Mouse (Mus musculus) MEL (cell line): ENCODE results near the gene Gstp2. TPM values are rescaled to one million over a fixed set of nuclear protein-coding genes. Genes with fewer than 3 reads are reported as not detected.

Source experiments
- DNase-seq: peaks from one replicate; pipeline ENCODE4 v3.0.0; 2011; ENCODE audit warnings: low read depth, low spot score
- H3K27ac ChIP-seq: 2 replicates; pipeline ENCODE4 v1.5.1; 2012; ENCODE audit warnings: low read depth, mild to moderate bottlenecking, control low read depth, low read length, moderate library complexity; ENCODE audit not compliant: control insufficient read depth
- H3K27me3 ChIP-seq, 2 experiments: fragments of 150-350 bp in 1 of 2; sonication (generic) in 1 of 2; 2 replicates each; pipeline ENCODE4 v1.6.1; 2012; ENCODE audit warnings: low read length in 2 of 2, mild to moderate bottlenecking in 2 of 2, improper control_type of control experiment in 1 of 2, moderate library complexity in 1 of 2; ENCODE audit not compliant: insufficient read depth in 2 of 2, control insufficient read depth in 1 of 2
- H3K36me3 ChIP-seq, 2 experiments: 2 replicates each; pipeline ENCODE4 v1.6.1; 2012 to 2014; ENCODE audit warnings: low read length in 2 of 2, improper control_type of control experiment in 1 of 2, inconsistent platforms in 1 of 2, mild to moderate bottlenecking in 1 of 2; ENCODE audit not compliant: insufficient read depth in 2 of 2, control insufficient read depth in 1 of 2
- H3K4me1 ChIP-seq, 2 experiments: fragments of 150-350 bp in 1 of 2; sonication (generic) in 1 of 2; 2 replicates each; pipeline ENCODE4 v1.6.1; 2012; ENCODE audit warnings: low read length in 2 of 2, improper control_type of control experiment in 1 of 2, mild to moderate bottlenecking in 1 of 2; ENCODE audit not compliant: insufficient read depth in 2 of 2, control insufficient read depth in 1 of 2
- H3K4me3 ChIP-seq, 2 experiments: fragments of 150-350 bp in 1 of 2; sonication (generic) in 1 of 2; 2 replicates each; pipeline ENCODE4 v1.5.1; 2012; ENCODE audit warnings: low read depth in 2 of 2, low read length in 2 of 2, mild to moderate bottlenecking in 2 of 2, moderate library complexity in 2 of 2, control low read depth in 1 of 2, improper control_type of control experiment in 1 of 2; ENCODE audit not compliant: control insufficient read depth in 1 of 2, insufficient read depth in 1 of 2
- H3K79me2 ChIP-seq: 2 replicates; pipeline ENCODE4 v1.6.1; 2012; ENCODE audit warnings: mild to moderate bottlenecking, low read length, moderate library complexity; ENCODE audit not compliant: control insufficient read depth, poor library complexity, insufficient read depth
- H3K9ac ChIP-seq: 2 replicates; pipeline ENCODE4 v1.6.1; 2012; ENCODE audit warnings: low read depth, mild to moderate bottlenecking, control low read depth, low read length, moderate library complexity; ENCODE audit not compliant: control insufficient read depth, poor library complexity, severe bottlenecking
- H3K9me3 ChIP-seq: fragments of 150-350 bp; sonication (generic); replicated peaks from 2 replicates; pipeline ENCODE4 v1.6.1; 2012; ENCODE audit warnings: mild to moderate bottlenecking, low read length, improper control_type of control experiment, moderate library complexity; ENCODE audit not compliant: insufficient read depth
- CHD1 ChIP-seq: IDR thresholded peaks from 2 replicates; pipeline ENCODE4 v1.6.1; 2012; ENCODE audit warnings: low read depth, mild to moderate bottlenecking, inconsistent platforms, low read length, improper control_type of control experiment
- CTCF ChIP-seq, 3 experiments: IDR thresholded peaks in 2 of 3; conservative IDR thresholded peaks in 1 of 3; 2 replicates each; pipeline ENCODE4 v1.5.1; 2011 to 2012; ENCODE audit warnings: low read length in 3 of 3, low read depth in 2 of 3, mild to moderate bottlenecking in 2 of 3, improper control_type of control experiment in 1 of 3, inconsistent platforms in 1 of 3, mixed read lengths in 1 of 3, moderate library complexity in 1 of 3; ENCODE audit not compliant: control insufficient read depth in 1 of 3, insufficient read depth in 1 of 3, poor library complexity in 1 of 3, severe bottlenecking in 1 of 3
- ELF1 ChIP-seq: IDR thresholded peaks from 2 replicates; pipeline ENCODE4 v1.6.1; 2014; ENCODE audit warnings: low read depth, mild to moderate bottlenecking, inconsistent platforms, low read length, improper control_type of control experiment, moderate library complexity
- EP300 ChIP-seq, 2 experiments: IDR thresholded peaks; 2 replicates each; pipeline ENCODE4 v1.6.1; 2011; ENCODE audit warnings: improper control_type of control experiment in 2 of 2, low read length in 2 of 2, low read depth in 1 of 2, mild to moderate bottlenecking in 1 of 2
- ETS1 ChIP-seq: IDR thresholded peaks from 2 replicates; pipeline ENCODE4 v1.6.1; 2012; ENCODE audit warnings: low read depth, mild to moderate bottlenecking, inconsistent platforms, low read length, improper control_type of control experiment, moderate library complexity
- JUND ChIP-seq: IDR thresholded peaks from 2 replicates; pipeline ENCODE4 v1.6.1; 2011; ENCODE audit warnings: low read depth, mild to moderate bottlenecking, improper control_type of control experiment, low read length
- KAT2A ChIP-seq: conservative IDR thresholded peaks from 2 replicates; pipeline ENCODE4 v1.6.1; 2012; ENCODE audit warnings: low read depth, low read length, improper control_type of control experiment, inconsistent platforms
- MAFK ChIP-seq: IDR thresholded peaks from 2 replicates; pipeline ENCODE4 v1.6.1; 2011; ENCODE audit warnings: low read depth, mild to moderate bottlenecking, low read length, improper control_type of control experiment, borderline replicate concordance
- MAX ChIP-seq: IDR thresholded peaks from 2 replicates; pipeline ENCODE4 v1.6.1; 2011; ENCODE audit warnings: low read length, improper control_type of control experiment
- MAZ ChIP-seq: IDR thresholded peaks from 2 replicates; pipeline ENCODE4 v1.6.1; 2012; ENCODE audit warnings: low read depth, mild to moderate bottlenecking, inconsistent platforms, low read length, improper control_type of control experiment
- MEF2A ChIP-seq: IDR thresholded peaks from 2 replicates; pipeline ENCODE4 v1.6.1; 2014; ENCODE audit warnings: low read depth, mild to moderate bottlenecking, inconsistent platforms, low read length, improper control_type of control experiment; ENCODE audit not compliant: poor library complexity, insufficient replicate concordance, severe bottlenecking; ENCODE audit errors: extremely low read depth
- MXI1 ChIP-seq: IDR thresholded peaks from 2 replicates; pipeline ENCODE4 v1.6.1; 2011; ENCODE audit warnings: mild to moderate bottlenecking, low read depth, low read length, improper control_type of control experiment
- MYB ChIP-seq: IDR thresholded peaks from 2 replicates; pipeline ENCODE4 v1.6.1; 2011; ENCODE audit warnings: mild to moderate bottlenecking, low read depth, low read length, improper control_type of control experiment
- NELFE ChIP-seq: IDR thresholded peaks from 2 replicates; pipeline ENCODE4 v1.6.1; 2011; ENCODE audit warnings: low read depth, low read length, improper control_type of control experiment
- POLR2A ChIP-seq, 2 experiments: IDR thresholded peaks; 2 replicates each; pipeline ENCODE4 v1.6.1; 2011 to 2012; ENCODE audit warnings: low read length in 2 of 2, mild to moderate bottlenecking in 2 of 2, control low read depth in 1 of 2, improper control_type of control experiment in 1 of 2, low read depth in 1 of 2, moderate library complexity in 1 of 2; ENCODE audit not compliant: control insufficient read depth in 1 of 2, insufficient read depth in 1 of 2, poor library complexity in 1 of 2
- POLR2AphosphoS2 ChIP-seq: IDR thresholded peaks from 2 replicates; pipeline ENCODE4 v1.6.1; 2011; ENCODE audit warnings: low read length, improper control_type of control experiment
- RAD21 ChIP-seq: IDR thresholded peaks from 2 replicates; pipeline ENCODE4 v1.6.1; 2011; ENCODE audit warnings: mild to moderate bottlenecking, low read depth, low read length, improper control_type of control experiment
- SIN3A ChIP-seq: IDR thresholded peaks from 2 replicates; pipeline ENCODE4 v1.6.1; 2012; ENCODE audit warnings: low read length, improper control_type of control experiment, inconsistent platforms
- TBP ChIP-seq: IDR thresholded peaks from 2 replicates; pipeline ENCODE4 v1.8.0; 2011; ENCODE audit warnings: low read depth, low read length, improper control_type of control experiment
- TCF12 ChIP-seq: IDR thresholded peaks from 2 replicates; pipeline ENCODE4 v1.6.1; 2014; ENCODE audit warnings: low read depth, mild to moderate bottlenecking, inconsistent platforms, low read length, improper control_type of control experiment, moderate library complexity
- USF1 ChIP-seq: IDR thresholded peaks from 2 replicates; pipeline ENCODE4 v1.6.1; 2014; ENCODE audit warnings: low read depth, mild to moderate bottlenecking, inconsistent platforms, low read length, improper control_type of control experiment, moderate library complexity
- ZC3H11A ChIP-seq: IDR thresholded peaks from 2 replicates; pipeline ENCODE4 v1.6.1; 2012; ENCODE audit warnings: low read depth, mild to moderate bottlenecking, inconsistent platforms, low read length, improper control_type of control experiment
- ZMIZ1 ChIP-seq: IDR thresholded peaks from 2 replicates; pipeline ENCODE4 v1.6.1; 2012; ENCODE audit warnings: low read depth, mild to moderate bottlenecking, inconsistent platforms, low read length, improper control_type of control experiment, moderate library complexity
- polyA plus RNA-seq, 2 experiments: library from polyadenylated mRNA; stranded (reverse) in 1 of 2; unstranded in 1 of 2; fragments of >175 nt in 1 of 2; fragments of >200 nt in 1 of 2; gene quantifications; 2 replicates each; pipeline versions ENCODE4 v1.2.1 to v1.2.4; 2012; ENCODE audit warnings: low replicate concordance in 2 of 2, low read depth in 1 of 2; ENCODE audit not compliant: insufficient read length in 2 of 2, insufficient read depth in 1 of 2, missing spikeins in 1 of 2
- total RNA-seq: library from RNA; depleted of rRNA; stranded (reverse); fragments of 300-350 nt; gene quantifications from 2 replicates; pipeline ENCODE4 v1.2.3, GENCODE M21; 2012

Gene Gstp2
- total and polyA plus RNA-seq, 3 experiments: 0.65 to 7.4 TPM; not detected in 1

DNA sequence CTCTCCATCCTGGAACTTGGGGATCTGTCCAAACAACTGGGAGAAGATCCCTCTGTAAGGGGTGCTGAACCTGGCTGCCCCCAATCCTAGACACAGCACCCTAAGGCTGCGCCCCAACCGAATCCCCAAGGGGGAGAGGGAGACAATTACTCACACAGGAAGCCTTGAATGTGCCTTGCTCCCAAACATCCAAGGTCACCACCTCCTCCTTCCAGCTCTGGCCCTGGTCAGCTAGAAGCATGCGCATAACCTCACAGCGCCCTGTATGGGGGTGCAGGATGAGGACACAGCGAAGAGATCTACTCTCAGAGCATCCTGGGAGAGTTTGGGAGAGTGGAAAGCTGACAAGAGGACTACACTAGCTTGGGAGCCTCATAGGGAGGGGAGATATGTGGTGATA, 12.8 kb upstream of the Gstp2 start:
- no peaks in the 10 kb centered on the region for H3K79me2 ChIP-seq
- H3K27me3 ChIP-seq: peaks cover 0 to 3% of the 10 kb centered on the region in 2 experiments; a peak in 1 of 4 replicates
- no peak overlapping the region for H3K4me3 ChIP-seq
- no peak overlapping the region for H3K27ac ChIP-seq
- no peak overlapping the region for H3K9ac ChIP-seq
- H3K4me1 ChIP-seq: peaks cover 0 to 10% of the 10 kb centered on the region in 2 experiments; a peak in 2 of 4 replicates
- no peaks in the 10 kb centered on the region for H3K9me3 ChIP-seq
- peaks cover 0 to 2% of the 10 kb centered on the region in 2 experiments; a peak in 2 of 4 replicates for H3K36me3 ChIP-seq
- TF ChIP-seq ELF1 (no peak), NELFE (no peak), ZC3H11A (no peak), ZMIZ1 (no peak), CHD1 (no peak), MYB (no peak), USF1 (no peak), SIN3A (no peak)
- DNase-seq: no peak

DNA sequence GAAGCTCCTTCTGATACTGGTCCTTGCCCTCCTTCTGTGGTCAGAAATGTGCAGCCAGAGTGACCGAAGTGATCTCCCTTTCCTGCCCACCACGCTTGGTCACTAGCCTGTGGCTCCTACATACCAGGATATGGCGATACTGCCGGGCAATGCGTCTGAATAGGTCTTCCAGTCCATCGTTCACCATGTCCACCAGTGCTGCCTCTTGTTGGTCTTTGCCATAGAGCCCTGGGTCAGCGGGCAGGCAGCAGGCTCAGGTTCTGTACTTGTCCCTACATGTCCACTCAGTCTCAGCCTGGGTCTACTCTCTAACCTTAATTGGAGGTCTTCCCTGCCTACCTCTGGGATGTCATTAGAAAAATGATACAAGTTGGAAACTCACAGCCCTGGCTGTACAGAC, 12.1 kb upstream of the Gstp2 start:
- no peak for DNase-seq
- Histone ChIP-seq H3K27me3 (peaks cover 0 to 3% of the 10 kb centered on the region in 2 experiments; a peak in 1 of 4 replicates), H3K79me2 (no peaks in the 10 kb centered on the region), H3K4me1 (peaks cover 0 to 10% of the 10 kb centered on the region in 2 experiments; a peak in 2 of 4 replicates), H3K27ac (no peak overlapping the region), H3K36me3 (peaks cover 0 to 2% of the 10 kb centered on the region in 2 experiments; a peak in 2 of 4 replicates), H3K9me3 (no peaks in the 10 kb centered on the region)
- TF ChIP-seq CTCF (IDR thresholded peaks at IDR 0.05 in 2 of 3, conservative IDR thresholded peaks at IDR 0.05 in 1 of 3; ENCODE audit: control insufficient read depth in 1 of 3, insufficient read depth in 1 of 3, low read depth in 2 of 3, low read length in 3 of 3, poor library complexity in 1 of 3, severe bottlenecking in 1 of 3) (no peak), MAX (no peak), EP300 (IDR thresholded peaks at IDR 0.05; ENCODE audit: low read depth in 1 of 2, low read length in 2 of 2) (no peak), ETS1 (no peak), MXI1 (no peak), POLR2AphosphoS2 (no peak), ZMIZ1 (no peak), TBP (no peak), TCF12 (no peak), SIN3A (no peak), POLR2A (IDR thresholded peaks at IDR 0.05; ENCODE audit: control insufficient read depth in 1 of 2, insufficient read depth in 1 of 2, low read depth in 1 of 2, low read length in 2 of 2, poor library complexity in 1 of 2) (no peak), ZC3H11A (no peak), CHD1 (no peak), RAD21 (no peak), MEF2A (no peak), JUND (no peak), KAT2A (no peak), MAZ (no peak), MAFK (no peak)
- TF ChIP-seq, all 39 proteins: peak for 0
- Histone ChIP-seq H3K9ac (no peak overlapping the region), H3K4me3 (no peak overlapping the region)
